In the genomic region with DNA sequence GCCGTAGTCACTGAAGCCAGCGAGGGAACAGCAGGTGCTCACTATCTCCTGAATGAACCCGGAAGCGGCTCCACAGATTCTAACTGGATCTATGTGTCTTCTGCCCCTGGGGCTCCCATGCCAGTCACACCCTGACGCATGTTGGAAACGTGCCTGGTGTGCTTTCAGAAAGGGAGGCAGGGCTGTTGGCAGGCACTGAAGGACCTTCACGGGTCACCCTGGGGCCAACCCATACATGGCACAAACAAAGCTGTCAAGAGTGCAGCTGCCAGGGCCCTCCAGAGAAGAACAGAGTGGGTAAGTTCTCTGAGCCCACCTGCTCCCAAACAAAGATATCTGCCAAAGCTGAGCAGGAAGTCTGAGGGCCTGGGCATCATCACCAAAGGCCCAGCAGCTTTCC, we compare ENCODE assay signal across 11 mouse cellular contexts. TPM values are rescaled to one million over a fixed set of nuclear protein-coding genes. Genes with fewer than 3 reads are reported as not detected.
DNase-seq lines count a peak whose midpoint lies in the region; ATAC-seq lines count a peak whose summit lies in the region.
"Had no signal": no experiment of that assay in that cellular context is flagged by ENCODE, and none has a peak within 500 bp of the region (broad histone marks: within the 10 kb centered on the region; RNA-seq: fewer than 3 reads in every experiment).

No protein-coding gene starts in this region.

- H3K27ac ChIP-seq in kidney, embryonic 14.5 days (ENCODE audit: low read depth, low read length) = no peak overlapping the region

- intact Hi-C loops in heart, postnatal 14 days (cut with DNase I) = no loop called here

- H3K27me3 ChIP-seq in kidney, embryonic 14.5 days (ENCODE audit: control insufficient read depth, insufficient read depth, low read length) = no peaks in the 10 kb centered on the region; the same call in 1 of the 2 replicates

- 86% methylated on average over 7 of the region's 7 CpGs for WGBS in kidney, embryonic 14.5 days

- H3K9me3 ChIP-seq in kidney, embryonic 14.5 days (ENCODE audit: control insufficient read depth, low read length) = no peaks in the 10 kb centered on the region

- H3K4me3 ChIP-seq in kidney, embryonic 14.5 days (ENCODE audit: low read length) = no peak overlapping the region

- no peaks in the 10 kb centered on the region for H3K36me3 ChIP-seq in kidney, embryonic 14.5 days (ENCODE audit: control insufficient read depth, insufficient read depth, low read length)

- DNase-seq in kidney, adult 11 months = peak; percentile 85
- peak; percentile 87 for DNase-seq in adrenal gland, postnatal 10 days
- peak; percentile 65 to 78 for DNase-seq in heart, postnatal 14 days
- DNase-seq in lung, postnatal 10 days = peak; percentile 65
- DNase-seq in right cerebral cortex, postnatal 4 days = no peak

- peaks cover 18% of the 10 kb centered on the region; the same call in 1 of the 2 replicates for H3K4me1 ChIP-seq in kidney, embryonic 14.5 days (ENCODE audit: control insufficient read depth, insufficient read depth, low read length)

- H3K4me2 ChIP-seq in kidney, embryonic 14.5 days (replicated peaks; ENCODE audit: low read depth, low read length) = no peak overlapping the region

- H3K9ac ChIP-seq in kidney, embryonic 14.5 days (ENCODE audit: low read depth, low read length) = no peak overlapping the region

- ATAC-seq in kidney, embryonic 14.5 days (ENCODE audit: low FRiP score, low TSS enrichment) = no peak
- no peak for ATAC-seq in CD4-positive, CD25-positive, alpha-beta regulatory T cell, adult 4 months
- ATAC-seq in erythroid progenitor cell, adult 5-6 weeks (replicated peaks; ENCODE audit: low FRiP score, poor library complexity, severe bottlenecking) = no peak

RNA-seq across cellular contexts. Expression of a gene that starts 1.9 kb away (rescaled TPM):
- polyA plus RNA-seq in kidney, embryonic 14.5 days (2014; fragmentation: Nextera tagmentation; extraction: Ambion mirVana) = 3.7 and 6.1 TPM in 2 replicates
- total RNA-seq in adrenal gland, postnatal 10 days (2021) = 1 to 10 TPM; 2.1 to 2.8 TPM
- total RNA-seq in heart, postnatal 14 days (2021) = 1 to 10 TPM; 2.5 to 3.1 TPM
- not detected for polyA plus RNA-seq in CD4-positive, CD25-positive, alpha-beta regulatory T cell, adult 4 months (2017; shearing (Covaris generic))
- not detected in 2 replicates for total RNA-seq in erythroid progenitor cell, adult 5-6 weeks (2015; ENCODE audit: low replicate concordance)
- total RNA-seq in erythroid progenitor cell, adult 5-6 weeks (2017; ENCODE audit: low replicate concordance) = not detected in 2 replicates
- total RNA-seq: neutrophil, adult 5-6 weeks had no signal

RNA-seq across cellular contexts. Expression of a gene that starts 14.7 kb away (rescaled TPM):
- polyA plus RNA-seq in kidney, embryonic 14.5 days (2014; fragmentation: Nextera tagmentation; extraction: Ambion mirVana) = not detected in 2 replicates
- total RNA-seq in adrenal gland, postnatal 10 days (2021) = not detected
- not detected for total RNA-seq in heart, postnatal 14 days (2021)
- polyA plus RNA-seq in CD4-positive, CD25-positive, alpha-beta regulatory T cell, adult 4 months (2017; shearing (Covaris generic)) = not detected
- not detected in 2 replicates for total RNA-seq in erythroid progenitor cell, adult 5-6 weeks (2015; ENCODE audit: low replicate concordance)
- total RNA-seq in erythroid progenitor cell, adult 5-6 weeks (2017; ENCODE audit: low replicate concordance) = not detected in 2 replicates
- total RNA-seq: ES-E14; neutrophil, adult 5-6 weeks had no signal
- polyA plus RNA-seq: limb, embryonic 11.5 days had no signal

RNA-seq across cellular contexts. Expression of a gene that starts 31.0 kb away (rescaled TPM):
- polyA plus RNA-seq in kidney, embryonic 14.5 days (2014; fragmentation: Nextera tagmentation; extraction: Ambion mirVana) = 25.7 and 33.6 TPM in 2 replicates
- 10 to 100 TPM; 42.7 to 57.2 TPM for total RNA-seq in adrenal gland, postnatal 10 days (2021)
- total RNA-seq in heart, postnatal 14 days (2021) = 100 to 1,000 TPM; 101 to 109 TPM
- 100 to 1,000 TPM; 175 to 217 TPM for polyA plus RNA-seq in CD4-positive, CD25-positive, alpha-beta regulatory T cell, adult 4 months (2017; shearing (Covaris generic))
- 21.0 and 28.1 TPM in 2 replicates for total RNA-seq in erythroid progenitor cell, adult 5-6 weeks (2015; ENCODE audit: low replicate concordance)
- 17.1 and 22.1 TPM in 2 replicates for total RNA-seq in erythroid progenitor cell, adult 5-6 weeks (2017; ENCODE audit: low replicate concordance)

RNA-seq across cellular contexts. Expression of a gene that starts 52.7 kb away (rescaled TPM):
- 0.61 TPM in 1 of 2 replicates, not detected in the other for polyA plus RNA-seq in kidney, embryonic 14.5 days (2014; fragmentation: Nextera tagmentation; extraction: Ambion mirVana)
- total RNA-seq in adrenal gland, postnatal 10 days (2021) = 1 to 10 TPM; 1.6 to 1.9 TPM
- under 1 TPM; 0.41 to 0.86 TPM for total RNA-seq in heart, postnatal 14 days (2021)
- polyA plus RNA-seq in CD4-positive, CD25-positive, alpha-beta regulatory T cell, adult 4 months (2017; shearing (Covaris generic)) = not detected
- not detected in 2 replicates for total RNA-seq in erythroid progenitor cell, adult 5-6 weeks (2015; ENCODE audit: low replicate concordance)
- total RNA-seq in erythroid progenitor cell, adult 5-6 weeks (2017; ENCODE audit: low replicate concordance) = not detected in 2 replicates
- total RNA-seq: neutrophil, adult 5-6 weeks had no signal
